Mouse (Mus musculus) c-Kit-negative CD71-positive TER-119-positive erythroid progenitor cells, embryonic 14.5 days (primary cell): ENCODE data around the gene Gm42420.

Experiments used
- DNase-seq: peaks from one replicate; pipeline ENCODE4 v3.0.0-alpha.2; 2013; ENCODE audit warnings: low read depth, low spot score

Gm42420 gene

GRCm38 (mm10) chr6:39585517-39585916, at the start of gene Gm42420:
TSS of gene Gm42420 (plus strand) at chr6:39585753.
- no peak for DNase-seq

GRCm38 (mm10) chr6:39536621-39537020, 48.9 kb upstream of the Gm42420 start:
- no peak for DNase-seq

- DNase-seq: no peak
These were observed 48.3 kb upstream of the Gm42420 start for GRCm38 (mm10) chr6:39537276-39537675.

GRCm38 (mm10) chr6:39538227-39538626, 47.3 kb upstream of the Gm42420 start:
- no peak for DNase-seq

GRCm38 (mm10) chr6:39539679-39540155, 45.8 kb upstream of the Gm42420 start:
- DNase-seq: no peak

GRCm38 (mm10) chr6:39540563-39540962, 45.0 kb upstream of the Gm42420 start:
- no peak for DNase-seq

GRCm38 (mm10) chr6:39542631-39543597, 42.6 kb upstream of the Gm42420 start:
- no peak for DNase-seq

GRCm38 (mm10) chr6:39543769-39544420, 41.7 kb upstream of the Gm42420 start:
- DNase-seq: no peak

- DNase-seq: no peak
These were observed 40.1 kb upstream of the Gm42420 start for GRCm38 (mm10) chr6:39545474-39545873.

- DNase-seq: no peak
These were observed 37.5 kb upstream of the Gm42420 start for GRCm38 (mm10) chr6:39548030-39548429.

- DNase-seq: no peak
These were observed 33.4 kb upstream of the Gm42420 start for GRCm38 (mm10) chr6:39551981-39552636.

- DNase-seq: no peak
These were observed 30.5 kb upstream of the Gm42420 start for GRCm38 (mm10) chr6:39554888-39555647.

GRCm38 (mm10) chr6:39555648-39555945, 30.0 kb upstream of the Gm42420 start:
- DNase-seq: no peak

GRCm38 (mm10) chr6:39556900-39557659, 28.5 kb upstream of the Gm42420 start:
- DNase-seq: no peak

GRCm38 (mm10) chr6:39557723-39558261, 27.8 kb upstream of the Gm42420 start, which contains the start of gene Dennd2a:
TSS of gene Dennd2a (minus strand) at chr6:39557867.
- no peak for DNase-seq

- no peak for DNase-seq
These were observed 26.1 kb upstream of the Gm42420 start for GRCm38 (mm10) chr6:39559276-39559939.

- peak; percentile 63 for DNase-seq
These were observed 23.2 kb upstream of the Gm42420 start for GRCm38 (mm10) chr6:39562166-39563015.

- no peak for DNase-seq
These were observed 18.0 kb upstream of the Gm42420 start for GRCm38 (mm10) chr6:39567528-39567927.

GRCm38 (mm10) chr6:39570426-39570825, 15.1 kb upstream of the Gm42420 start:
- DNase-seq: no peak
